Mouse (Mus musculus) liver (tissue): Measurements from ENCODE around the gene Ccm2.
A peak's percentile ranks its signal among the peaks of the same experiment; 100 is the strongest.
"Not testable (repeated sequence)": the region's sequence is repeated elsewhere in the genome, so short reads cannot be mapped to it uniquely, and the experiment has no call there.

Experiments used
- DNase-seq: peaks from one replicate; pipeline ENCODE4 v3.0.0-alpha.2; 2020; ENCODE audit warnings: mixed read lengths

Gene Ccm2

GRCm38 (mm10) chr11:6546205-6547013 is at the start of gene Ccm2:
Gene Ccm2 (plus strand): TSS chr11:6546887.
- DNase-seq = peak; percentile 99

GRCm38 (mm10) chr11:6497311-6497948 is 49.3 kb upstream of the Ccm2 start:
- no peak for DNase-seq

- no peak for DNase-seq
Measured at GRCm38 (mm10) chr11:6502506-6502905, 44.2 kb upstream of the Ccm2 start.

- no peak for DNase-seq
Measured at GRCm38 (mm10) chr11:6504226-6504625, 42.5 kb upstream of the Ccm2 start.

GRCm38 (mm10) chr11:6504689-6505088 is 42.0 kb upstream of the Ccm2 start:
- no peak for DNase-seq

- no peak for DNase-seq
Measured at GRCm38 (mm10) chr11:6506516-6506915, 40.2 kb upstream of the Ccm2 start.

- no peak for DNase-seq
Measured at GRCm38 (mm10) chr11:6508269-6508876, 38.3 kb upstream of the Ccm2 start.

GRCm38 (mm10) chr11:6514837-6515236 is 31.9 kb upstream of the Ccm2 start:
- DNase-seq = no peak

GRCm38 (mm10) chr11:6519491-6520033 is 27.1 kb upstream of the Ccm2 start:
- peak; percentile 37 for DNase-seq

GRCm38 (mm10) chr11:6520507-6521173 is 26.0 kb upstream of the Ccm2 start, which contains the start of gene Myo1g:
Gene Myo1g (minus strand): TSS chr11:6520965.
- DNase-seq = peak; percentile 37

- no peak for DNase-seq
Measured at GRCm38 (mm10) chr11:6522782-6523525, 23.7 kb upstream of the Ccm2 start.

- no peak for DNase-seq
Measured at GRCm38 (mm10) chr11:6523662-6524088, 23.0 kb upstream of the Ccm2 start.

GRCm38 (mm10) chr11:6524165-6524879 is 22.4 kb upstream of the Ccm2 start:
- DNase-seq = no peak

GRCm38 (mm10) chr11:6524880-6525238 is 21.8 kb upstream of the Ccm2 start:
- DNase-seq = no peak

- DNase-seq = no peak
Measured at GRCm38 (mm10) chr11:6525241-6525640, 21.4 kb upstream of the Ccm2 start.

GRCm38 (mm10) chr11:6526526-6527255 is 20.0 kb upstream of the Ccm2 start:
- not testable (repeated sequence) for DNase-seq

GRCm38 (mm10) chr11:6527256-6528185 is 19.2 kb upstream of the Ccm2 start:
- no peak for DNase-seq

GRCm38 (mm10) chr11:6528186-6529006 is 18.3 kb upstream of the Ccm2 start:
- DNase-seq = peak; percentile 98

GRCm38 (mm10) chr11:6529961-6530360 is 16.7 kb upstream of the Ccm2 start:
- no peak for DNase-seq
